Mouse (Mus musculus) myocyte (in vitro differentiated cells): ENCODE results near the gene Hspa14.

Experiments
- POLR2A ChIP-seq: IDR thresholded peaks from one replicate; pipeline ENCODE4 v1.6.1; 2011; ENCODE audit warnings: low read depth, mild to moderate bottlenecking, control low read depth, moderate library complexity; ENCODE audit not compliant: insufficient read length
- POLR2AphosphoS2 ChIP-seq: IDR thresholded peaks from one replicate; pipeline ENCODE4 v1.6.1; 2011; ENCODE audit warnings: low read depth, control low read depth; ENCODE audit not compliant: insufficient read length
- USF1 ChIP-seq: IDR thresholded peaks from one replicate; pipeline ENCODE4 v1.6.1; 2011; ENCODE audit warnings: low read depth, mild to moderate bottlenecking, control low read depth, moderate library complexity

- TF ChIP-seq USF1 (no peak), POLR2AphosphoS2 (no peak), POLR2A (no peak)
These were observed 56.0 kb downstream of the Hspa14 start for GRCm38 (mm10) chr2:3456590-3456989.
